ENCODE assay signal across 12 mouse cellular contexts in genomic region chr8:119520102-119520501, GRCm38 (mm10). TPM values are rescaled to one million over a fixed set of nuclear protein-coding genes. Genes with fewer than 3 reads are reported as not detected.
DNase-seq lines count a peak whose midpoint lies in the region; ATAC-seq and TF ChIP-seq lines count a peak whose summit lies in the region.
"Had no signal": no experiment of that assay in that cellular context is flagged by ENCODE, and none has a peak within 500 bp of the region (broad histone marks: within the 10 kb centered on the region; RNA-seq: fewer than 3 reads in every experiment).

No protein-coding gene starts in this region.

- no peak overlapping the region for H3K4me2 ChIP-seq in intestine, postnatal 0 days (replicated peaks; ENCODE audit: low read depth)
- H3K4me2 ChIP-seq in intestine, embryonic 16.5 days (ENCODE audit: low read depth, low read length), result no peak overlapping the region
- H3K4me2 ChIP-seq: limb, embryonic 15.5 days had no signal

- no peaks in the 10 kb centered on the region for H3K9me3 ChIP-seq in intestine, postnatal 0 days (ENCODE audit: control insufficient read depth)
- no peaks in the 10 kb centered on the region for H3K9me3 ChIP-seq in intestine, embryonic 16.5 days (ENCODE audit: control insufficient read depth, low read length)
- H3K9me3 ChIP-seq: limb, embryonic 15.5 days had no signal

- H3K27me3 ChIP-seq in intestine, postnatal 0 days (replicated peaks; ENCODE audit: control insufficient read depth, insufficient read depth, low read length), result no peaks in the 10 kb centered on the region
- no peaks in the 10 kb centered on the region for H3K27me3 ChIP-seq in intestine, embryonic 16.5 days (replicated peaks; ENCODE audit: control insufficient read depth, insufficient read depth, low read length)
- H3K27me3 ChIP-seq in testis, adult 2 months (ENCODE audit: control insufficient read depth, insufficient read depth, low read length), result no peaks in the 10 kb centered on the region
- H3K27me3 ChIP-seq: limb, embryonic 15.5 days had no signal

- no peak overlapping the region for H3K4me3 ChIP-seq in intestine, postnatal 0 days (ENCODE audit: low read depth, low read length)
- no peak overlapping the region for H3K4me3 ChIP-seq in intestine, embryonic 16.5 days (ENCODE audit: low read length)
- no peak overlapping the region for H3K4me3 ChIP-seq in testis, adult 2 months (ENCODE audit: control insufficient read depth, low read depth, low read length)
- H3K4me3 ChIP-seq: limb, embryonic 15.5 days had no signal

- H3K4me1 ChIP-seq in intestine, postnatal 0 days (replicated peaks; ENCODE audit: control insufficient read depth, insufficient read depth, low read length), result no peaks in the 10 kb centered on the region
- no peaks in the 10 kb centered on the region for H3K4me1 ChIP-seq in intestine, embryonic 16.5 days (ENCODE audit: control insufficient read depth, insufficient read depth, low read length)
- H3K4me1 ChIP-seq in testis, adult 2 months (ENCODE audit: control insufficient read depth, insufficient read depth, low read length), result no peaks in the 10 kb centered on the region
- H3K4me1 ChIP-seq: limb, embryonic 15.5 days had no signal

- peaks cover 95% of the 10 kb centered on the region for H3K36me3 ChIP-seq in intestine, postnatal 0 days (ENCODE audit: control insufficient read depth, insufficient read depth)
- peaks cover 39% of the 10 kb centered on the region for H3K36me3 ChIP-seq in intestine, embryonic 16.5 days (ENCODE audit: control insufficient read depth, insufficient read depth, low read length)
- peaks cover 10% of the 10 kb centered on the region for H3K36me3 ChIP-seq in testis, adult 2 months (ENCODE audit: control insufficient read depth, insufficient read depth, low read length)

- WGBS in intestine, postnatal 0 days, result 71% methylated on average over 7 of the region's 7 CpGs
- WGBS in intestine, embryonic 16.5 days, result 69% methylated on average over 7 of the region's 7 CpGs

- H3K27ac ChIP-seq in intestine, postnatal 0 days (ENCODE audit: low read depth, low read length), result no peak overlapping the region
- H3K27ac ChIP-seq in intestine, embryonic 16.5 days (ENCODE audit: low read length), result no peak overlapping the region
- no peak overlapping the region for H3K27ac ChIP-seq in testis, adult 2 months (ENCODE audit: control insufficient read depth, insufficient read depth, low read depth, low read length)
- H3K27ac ChIP-seq: limb, embryonic 15.5 days had no signal

- DNase-seq in testis, postnatal 10 days (ENCODE audit: low spot score), result no peak
- DNase-seq in ovary, postnatal 10 days (ENCODE audit: low spot score), result no peak
- no peak for DNase-seq in layer of hippocampus, postnatal 36 days
- DNase-seq: cerebellum, adult 9-10 months; heart, postnatal 36 days; right cerebral cortex, postnatal 14 days; thymus, postnatal 4 days had no signal

- no peak for ATAC-seq in intestine, postnatal 0 days
- no peak for ATAC-seq in intestine, embryonic 16.5 days
- peak; percentile 43; the same call in 1 of the 2 replicates for ATAC-seq in common myeloid progenitor, adult 5-6 weeks (replicated peaks; ENCODE audit: low read depth, poor library complexity, severe bottlenecking)

- no peak overlapping the region for H3K9ac ChIP-seq in intestine, postnatal 0 days (ENCODE audit: low read depth, low read length)
- no peak overlapping the region for H3K9ac ChIP-seq in intestine, embryonic 16.5 days (ENCODE audit: low read depth, low read length)
- H3K9ac ChIP-seq: limb, embryonic 15.5 days had no signal

- TF ChIP-seq CTCF in intestine, postnatal 0 days (IDR thresholded peaks at IDR 0.05; ENCODE audit: low read depth), result peak; percentile 54
- TF ChIP-seq CTCF in testis, adult 2 months (IDR thresholded peaks at IDR 0.05; ENCODE audit: control insufficient read depth, insufficient read depth, insufficient replicate concordance, low read depth, low read length), result peak; percentile 26; the same call in 1 of the 2 replicates

- TF ChIP-seq POLR2A in testis, adult 2 months (IDR thresholded peaks at IDR 0.05; ENCODE audit: control insufficient read depth, low read depth, low read length), result no peak

RNA-seq across cellular contexts. Expression of gene Slc38a8, which starts 18.6 kb away (rescaled TPM):
- polyA plus RNA-seq in intestine, postnatal 0 days (2015; fragmentation: Nextera tagmentation; extraction: Ambion mirVana), result 0.07 and 0.18 TPM in 2 replicates
- polyA plus RNA-seq in intestine, embryonic 16.5 days (2015; fragmentation: Nextera tagmentation; extraction: Ambion mirVana), result 0.05 and 0.06 TPM in 2 replicates
- polyA plus RNA-seq in testis, adult 2 months (2012; rRNA removed), result 1.3 and 1.4 TPM in 2 replicates
- not detected in 2 replicates for total RNA-seq in common myeloid progenitor, adult 5-6 weeks (2017)
- total RNA-seq in layer of hippocampus, postnatal 36 days (2021), result not detected
- total RNA-seq: heart, postnatal 36 days had no signal
- polyA plus RNA-seq: limb, embryonic 15.5 days had no signal

RNA-seq across cellular contexts. Expression of gene Mbtps1, which starts 38.4 kb away (rescaled TPM):
- 32.8 and 33.3 TPM in 2 replicates for polyA plus RNA-seq in intestine, postnatal 0 days (2015; fragmentation: Nextera tagmentation; extraction: Ambion mirVana)
- 78.0 and 82.5 TPM in 2 replicates for polyA plus RNA-seq in intestine, embryonic 16.5 days (2015; fragmentation: Nextera tagmentation; extraction: Ambion mirVana)
- polyA plus RNA-seq in testis, adult 2 months (2012; rRNA removed), result 21.3 and 25.2 TPM in 2 replicates
- 43.7 and 50.4 TPM in 2 replicates for total RNA-seq in common myeloid progenitor, adult 5-6 weeks (2017)
- 10 to 100 TPM; 70.3 to 74.6 TPM for total RNA-seq in layer of hippocampus, postnatal 36 days (2021)

RNA-seq across cellular contexts. Expression of gene Hsdl1, which starts 54.9 kb away (rescaled TPM):
- polyA plus RNA-seq in intestine, postnatal 0 days (2015; fragmentation: Nextera tagmentation; extraction: Ambion mirVana), result 21.6 and 21.8 TPM in 2 replicates
- 32.3 and 33.3 TPM in 2 replicates for polyA plus RNA-seq in intestine, embryonic 16.5 days (2015; fragmentation: Nextera tagmentation; extraction: Ambion mirVana)
- 12.7 and 12.9 TPM in 2 replicates for polyA plus RNA-seq in testis, adult 2 months (2012; rRNA removed)
- 26.2 and 31.1 TPM in 2 replicates for total RNA-seq in common myeloid progenitor, adult 5-6 weeks (2017)
- total RNA-seq in layer of hippocampus, postnatal 36 days (2021), result 10 to 100 TPM; 39.8 to 42.0 TPM

RNA-seq across cellular contexts. Expression of gene Dnaaf1, which starts 54.9 kb away (rescaled TPM):
- 3.6 and 4.2 TPM in 2 replicates for polyA plus RNA-seq in intestine, postnatal 0 days (2015; fragmentation: Nextera tagmentation; extraction: Ambion mirVana)
- 2.6 and 3.5 TPM in 2 replicates for polyA plus RNA-seq in intestine, embryonic 16.5 days (2015; fragmentation: Nextera tagmentation; extraction: Ambion mirVana)
- polyA plus RNA-seq in testis, adult 2 months (2012; rRNA removed), result 577 and 660 TPM in 2 replicates
- not detected in 2 replicates for total RNA-seq in common myeloid progenitor, adult 5-6 weeks (2017)
- under 1 TPM; 0.12 to 0.18 TPM for total RNA-seq in layer of hippocampus, postnatal 36 days (2021)
- total RNA-seq: heart, postnatal 36 days had no signal
